Comparison of ENCODE assay signal across 11 mouse cellular contexts in the genomic region with DNA sequence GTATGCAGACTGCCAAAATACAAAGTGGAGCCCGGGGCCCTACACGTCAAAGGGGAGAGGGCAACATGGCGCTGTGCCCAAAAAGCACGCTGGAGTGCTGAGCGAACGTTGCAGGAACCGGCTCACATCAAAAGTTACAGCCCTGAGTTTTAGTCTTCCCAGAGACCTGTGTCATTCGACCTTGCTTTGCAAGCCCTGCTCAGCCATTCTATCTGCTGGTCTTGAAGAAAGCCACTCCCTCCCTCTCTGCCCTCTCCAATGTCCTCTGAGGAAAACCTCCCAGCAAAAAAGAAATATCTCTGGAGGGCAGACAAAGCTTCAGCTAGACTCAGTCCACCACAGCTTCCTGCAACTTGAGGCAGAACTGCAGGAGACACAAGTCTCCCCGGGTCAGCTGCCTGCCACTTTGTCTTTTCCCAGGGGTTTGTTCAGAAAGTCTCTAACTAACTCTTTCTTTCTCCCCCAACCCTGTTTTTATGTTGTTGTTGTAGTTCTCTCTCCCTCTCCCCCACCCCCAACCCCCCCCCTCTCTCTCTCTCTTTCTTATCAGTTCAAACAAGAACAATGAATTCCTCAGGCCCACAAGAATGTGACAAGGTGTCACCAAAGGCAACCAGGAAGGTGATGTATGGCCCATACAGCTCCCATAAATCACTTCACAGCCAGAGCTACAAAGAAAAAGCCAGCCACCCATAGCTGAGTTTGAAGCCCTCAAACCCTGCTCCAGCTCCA. TPM values are rescaled to one million over a fixed set of nuclear protein-coding genes. Genes with fewer than 3 reads are reported as not detected.
DNase-seq lines count a peak whose midpoint lies in the region; ATAC-seq lines count a peak whose summit lies in the region.
"Had no signal": no experiment of that assay in that cellular context is flagged by ENCODE, and none has a peak within 500 bp of the region (broad histone marks: within the 10 kb centered on the region; RNA-seq: fewer than 3 reads in every experiment).

No protein-coding gene starts in this region.

- H3K4me3 ChIP-seq in hindbrain, embryonic 10.5 days = no peak overlapping the region
- no peak overlapping the region for H3K4me3 ChIP-seq in hindbrain, embryonic 13.5 days
- no peak overlapping the region for H3K4me3 ChIP-seq in limb, embryonic 11.5 days (ENCODE audit: low read depth, low read length)
- H3K4me3 ChIP-seq: embryonic facial prominence, embryonic 15.5 days; midbrain, embryonic 12.5 days had no signal

- H3K9me3 ChIP-seq in hindbrain, embryonic 10.5 days = no peaks in the 10 kb centered on the region
- no peaks in the 10 kb centered on the region for H3K9me3 ChIP-seq in hindbrain, embryonic 13.5 days
- H3K9me3 ChIP-seq in limb, embryonic 11.5 days (ENCODE audit: control insufficient read depth, low read length) = no peaks in the 10 kb centered on the region
- H3K9me3 ChIP-seq: embryonic facial prominence, embryonic 15.5 days; midbrain, embryonic 12.5 days had no signal

- H3K4me2 ChIP-seq in hindbrain, embryonic 13.5 days = no peak overlapping the region
- H3K4me2 ChIP-seq in limb, embryonic 11.5 days (ENCODE audit: low read depth, severe bottlenecking) = no peak overlapping the region
- H3K4me2 ChIP-seq: embryonic facial prominence, embryonic 15.5 days; midbrain, embryonic 12.5 days had no signal

- H3K9ac ChIP-seq in hindbrain, embryonic 13.5 days = no peak overlapping the region
- H3K9ac ChIP-seq in limb, embryonic 11.5 days (ENCODE audit: low read length) = no peak overlapping the region
- H3K9ac ChIP-seq: embryonic facial prominence, embryonic 15.5 days; midbrain, embryonic 12.5 days had no signal

- 51% methylated on average over 9 of the region's 9 CpGs for WGBS in hindbrain, embryonic 10.5 days
- WGBS in hindbrain, embryonic 13.5 days = 28% methylated on average over 9 of the region's 9 CpGs
- WGBS in limb, embryonic 11.5 days = 37% methylated on average over 9 of the region's 9 CpGs

- no peaks in the 10 kb centered on the region for H3K27me3 ChIP-seq in hindbrain, embryonic 10.5 days (ENCODE audit: insufficient read depth, poor library complexity, severe bottlenecking)
- H3K27me3 ChIP-seq in hindbrain, embryonic 13.5 days = no peaks in the 10 kb centered on the region
- no peaks in the 10 kb centered on the region for H3K27me3 ChIP-seq in limb, embryonic 11.5 days (ENCODE audit: control insufficient read depth, insufficient read depth, low read length)
- H3K27me3 ChIP-seq: embryonic facial prominence, embryonic 15.5 days; midbrain, embryonic 12.5 days had no signal

- DNase-seq in hindbrain, embryonic 10.5 days (ENCODE audit: low spot score) = no peak
- peak; percentile 69 for DNase-seq in 3T3-L1 (ENCODE audit: low read depth, low spot score)
- DNase-seq in adrenal gland, postnatal 25 days = peak; percentile 40
- peak; percentile 66 for DNase-seq in limb, embryonic 11.5 days (ENCODE audit: low spot score)
- no peak for DNase-seq in frontal cortex, postnatal 14 days (ENCODE audit: low spot score in 2 of 2)
- DNase-seq in ovary, postnatal 36 days (ENCODE audit: low spot score) = no peak
- no peak for DNase-seq in cerebellum, adult 18-20 months
- DNase-seq: layer of hippocampus, adult 9-11 months had no signal

- ATAC-seq in hindbrain, embryonic 13.5 days (ENCODE audit: low FRiP score) = no peak
- peak; percentile 63 for ATAC-seq in limb, embryonic 11.5 days (ENCODE audit: insufficient number of reproducible peaks, low FRiP score, low TSS enrichment, low read depth)

- peak overlapping the region; percentile 73 for H3K27ac ChIP-seq in hindbrain, embryonic 10.5 days
- H3K27ac ChIP-seq in hindbrain, embryonic 13.5 days = no peak overlapping the region
- peak overlapping the region; percentile 16; the same call in 1 of the 2 replicates for H3K27ac ChIP-seq in limb, embryonic 11.5 days (replicated peaks; ENCODE audit: low read depth, low read length)
- H3K27ac ChIP-seq: embryonic facial prominence, embryonic 15.5 days; midbrain, embryonic 12.5 days had no signal

- H3K4me1 ChIP-seq in hindbrain, embryonic 10.5 days (replicated peaks) = peaks cover 61% of the 10 kb centered on the region
- H3K4me1 ChIP-seq in hindbrain, embryonic 13.5 days (replicated peaks) = peaks cover 26% of the 10 kb centered on the region
- peaks cover 47% of the 10 kb centered on the region for H3K4me1 ChIP-seq in limb, embryonic 11.5 days (ENCODE audit: control insufficient read depth, insufficient read depth, low read length)

- peaks cover 42% of the 10 kb centered on the region for H3K36me3 ChIP-seq in hindbrain, embryonic 10.5 days
- H3K36me3 ChIP-seq in hindbrain, embryonic 13.5 days = no peaks in the 10 kb centered on the region
- peaks cover 10% of the 10 kb centered on the region for H3K36me3 ChIP-seq in limb, embryonic 11.5 days (ENCODE audit: control insufficient read depth, insufficient read depth, low read length)
- H3K36me3 ChIP-seq: embryonic facial prominence, embryonic 15.5 days; midbrain, embryonic 12.5 days had no signal

RNA-seq across cellular contexts. Expression of a gene that starts 43.4 kb away (rescaled TPM):
- 30.6 and 49.7 TPM in 2 replicates for polyA plus RNA-seq in hindbrain, embryonic 10.5 days (2016; fragmentation: Nextera tagmentation; extraction: Ambion mirVana)
- 4.3 and 5.1 TPM in 2 replicates for polyA plus RNA-seq in hindbrain, embryonic 13.5 days (2015; fragmentation: Nextera tagmentation; extraction: Ambion mirVana)
- 5.7 and 9.4 TPM in 2 replicates for total RNA-seq in adrenal gland, postnatal 25 days (2021)
- polyA plus RNA-seq in limb, embryonic 11.5 days (2014; fragmentation: Nextera tagmentation; extraction: Ambion mirVana) = 179 and 195 TPM in 2 replicates

Comparison
In these comparisons a context has a peak if more than half of its experiments do, and no peak if none do; other contexts are left out.
1. DNase-seq: peak in 3T3-L1 (single experiment), adrenal gland, postnatal 25 days (single experiment) and limb, embryonic 11.5 days (single experiment); none in hindbrain, embryonic 10.5 days (single experiment), frontal cortex, postnatal 14 days (0 of 2), ovary, postnatal 36 days (single experiment) and cerebellum, adult 18-20 months (0 of 2).